Mouse (Mus musculus) intestine, embryonic 16.5 days (tissue): ENCODE data around the gene Gm281. TPM values are rescaled to one million over a fixed set of nuclear protein-coding genes. Genes with fewer than 3 reads are reported as not detected.
A peak's percentile ranks its signal among the peaks of the same experiment; 100 is the strongest.

Experiments used
- ATAC-seq: fragments of 200-750 bp; cut with Nextera tagmentation; 2 replicates; pipeline ENCODE4 v1.8.0; 2017; ENCODE audit warnings: moderate TSS enrichment, moderate library complexity
- H3K27ac ChIP-seq: fragments of 300-500 bp; sonication (generic); 2 replicates; pipeline ENCODE4 v1.5.1; 2014; ENCODE audit warnings: mild to moderate bottlenecking, low read length
- H3K27me3 ChIP-seq: fragments of 300-500 bp; sonication (generic); replicated peaks from 2 replicates; pipeline ENCODE4 v1.6.1; 2014; ENCODE audit warnings: low read length, control low read depth, mixed read lengths; ENCODE audit not compliant: control insufficient read depth, insufficient read depth
- H3K36me3 ChIP-seq: fragments of 300-500 bp; sonication (generic); 2 replicates; pipeline ENCODE4 v1.6.1; 2014; ENCODE audit warnings: low read length, control low read depth; ENCODE audit not compliant: control insufficient read depth, insufficient read depth
- H3K4me1 ChIP-seq: fragments of 300-500 bp; sonication (generic); 2 replicates; pipeline ENCODE4 v1.6.1; 2014; ENCODE audit warnings: low read length, control low read depth, mixed read lengths; ENCODE audit not compliant: control insufficient read depth, insufficient read depth
- H3K4me2 ChIP-seq: fragments of 300-500 bp; sonication (generic); 2 replicates; pipeline ENCODE4 v1.6.1; 2014; ENCODE audit warnings: low read depth, low read length, control low read depth
- H3K4me3 ChIP-seq: fragments of 300-500 bp; sonication (generic); 2 replicates; pipeline ENCODE4 v1.5.1; 2014; ENCODE audit warnings: mild to moderate bottlenecking, low read length
- H3K9ac ChIP-seq: fragments of 300-500 bp; sonication (generic); 2 replicates; pipeline ENCODE4 v1.6.1; 2014; ENCODE audit warnings: low read depth, low read length
- H3K9me3 ChIP-seq: fragments of 300-500 bp; sonication (generic); 2 replicates; pipeline ENCODE4 v1.6.1; 2016; ENCODE audit warnings: low read length, control low read depth; ENCODE audit not compliant: control insufficient read depth
- WGBS: fragments of 180-500 bp; shearing (Covaris S2); extraction: QIAGEN DNeasy Blood & Tissue Kit; methylation state at CpG from one replicate; pipeline ENCODE4 v1.1.7; 2014; 5-methylcytosine and 5-hydroxymethylcytosine counted together
- polyA plus RNA-seq: library from polyadenylated mRNA; unstranded; fragments of >200 nt; fragmentation: Nextera tagmentation; extraction: Ambion mirVana; gene quantifications from 2 replicates; pipeline ENCODE4 v1.2.1, GENCODE M21; 2015

Gene Gm281
- polyA plus RNA-seq, 1 experiment from 2014 or later, result 0.04 TPM

GRCm38 (mm10) chr14:13901611-13902067, 12.6 kb downstream of the Gm281 start:
- no peaks in the 10 kb centered on the region for H3K4me1 ChIP-seq
- no peaks in the 10 kb centered on the region for H3K36me3 ChIP-seq
- H3K9ac ChIP-seq, result peak overlapping the region; percentile 76
- H3K9me3 ChIP-seq, result no peaks in the 10 kb centered on the region
- WGBS, result under 1% methylated on average over 22 of the region's 22 CpGs
- ATAC-seq, result peak; percentile 87
- H3K27ac ChIP-seq, result peak overlapping the region; percentile 75
- peak overlapping the region; percentile 55 for H3K4me3 ChIP-seq
- H3K27me3 ChIP-seq, result no peaks in the 10 kb centered on the region
- peak overlapping the region; percentile 89 for H3K4me2 ChIP-seq

- no peak overlapping the region for H3K4me3 ChIP-seq
- H3K27me3 ChIP-seq, result no peaks in the 10 kb centered on the region
- no peak overlapping the region for H3K27ac ChIP-seq
- no peaks in the 10 kb centered on the region for H3K9me3 ChIP-seq
- H3K9ac ChIP-seq, result no peak overlapping the region
- H3K4me2 ChIP-seq, result no peak overlapping the region
- H3K4me1 ChIP-seq, result no peaks in the 10 kb centered on the region
- H3K36me3 ChIP-seq, result no peaks in the 10 kb centered on the region
- ATAC-seq, result no peak
Measured at GRCm38 (mm10) chr14:13895198-13895597, 19.1 kb downstream of the Gm281 start.

- 87% methylated on average over 3 of the region's 3 CpGs for WGBS
- H3K4me3 ChIP-seq, result no peak overlapping the region
- no peak overlapping the region for H3K4me2 ChIP-seq
- no peaks in the 10 kb centered on the region for H3K9me3 ChIP-seq
- no peaks in the 10 kb centered on the region for H3K4me1 ChIP-seq
- no peak overlapping the region for H3K27ac ChIP-seq
- H3K27me3 ChIP-seq, result no peaks in the 10 kb centered on the region
- H3K9ac ChIP-seq, result no peak overlapping the region
- ATAC-seq, result no peak
- no peaks in the 10 kb centered on the region for H3K36me3 ChIP-seq
Measured at GRCm38 (mm10) chr14:13893748-13894147, 20.5 kb downstream of the Gm281 start.

GRCm38 (mm10) chr14:13861416-13861815, 52.9 kb downstream of the Gm281 start:
- Histone ChIP-seq H3K4me2 (no peak overlapping the region), H3K36me3 (no peaks in the 10 kb centered on the region), H3K4me1 (no peaks in the 10 kb centered on the region), H3K9me3 (no peaks in the 10 kb centered on the region), H3K9ac (no peak overlapping the region), H3K27me3 (no peaks in the 10 kb centered on the region), H3K27ac (no peak overlapping the region), H3K4me3 (no peak overlapping the region)
- ATAC-seq, result no peak

GRCm38 (mm10) chr14:13812801-13813479, 101.3 kb downstream of the Gm281 start:
- WGBS, result 84% methylated on average over 3 of the region's 3 CpGs
- Histone ChIP-seq H3K36me3 (no peaks in the 10 kb centered on the region), H3K9me3 (no peaks in the 10 kb centered on the region), H3K27me3 (no peaks in the 10 kb centered on the region), H3K4me3 (no peak overlapping the region), H3K9ac (no peak overlapping the region), H3K4me2 (no peak overlapping the region), H3K4me1 (no peaks in the 10 kb centered on the region), H3K27ac (no peak overlapping the region)
- ATAC-seq, result no peak

GRCm38 (mm10) chr14:13790446-13790845, 123.8 kb downstream of the Gm281 start:
- Histone ChIP-seq H3K36me3 (no peaks in the 10 kb centered on the region), H3K9me3 (no peaks in the 10 kb centered on the region), H3K4me3 (no peak overlapping the region), H3K9ac (no peak overlapping the region), H3K27me3 (no peaks in the 10 kb centered on the region), H3K4me1 (no peaks in the 10 kb centered on the region), H3K27ac (no peak overlapping the region), H3K4me2 (no peak overlapping the region)
- 34% methylated on average over 1 of the region's 1 CpGs for WGBS
- no peak for ATAC-seq

GRCm38 (mm10) chr14:13790001-13790400, 124.3 kb downstream of the Gm281 start:
- Histone ChIP-seq H3K4me2 (no peak overlapping the region), H3K9ac (no peak overlapping the region), H3K9me3 (no peaks in the 10 kb centered on the region), H3K36me3 (no peaks in the 10 kb centered on the region), H3K27me3 (no peaks in the 10 kb centered on the region), H3K4me3 (no peak overlapping the region), H3K27ac (no peak overlapping the region), H3K4me1 (no peaks in the 10 kb centered on the region)
- 32% methylated on average over 1 of the region's 1 CpGs for WGBS
- ATAC-seq, result no peak

GRCm38 (mm10) chr14:13782970-13783369, 131.3 kb downstream of the Gm281 start:
- Histone ChIP-seq H3K27ac (no peak overlapping the region), H3K36me3 (no peaks in the 10 kb centered on the region), H3K4me2 (no peak overlapping the region), H3K27me3 (no peaks in the 10 kb centered on the region), H3K9me3 (no peaks in the 10 kb centered on the region), H3K9ac (no peak overlapping the region), H3K4me3 (no peak overlapping the region), H3K4me1 (no peaks in the 10 kb centered on the region)
- no peak for ATAC-seq
- WGBS, result 70% methylated on average over 4 of the region's 4 CpGs

GRCm38 (mm10) chr14:13778383-13778782, 135.9 kb downstream of the Gm281 start:
- H3K4me2 ChIP-seq, result no peak overlapping the region
- H3K27ac ChIP-seq, result no peak overlapping the region
- no peak overlapping the region for H3K9ac ChIP-seq
- no peaks in the 10 kb centered on the region for H3K27me3 ChIP-seq
- H3K4me1 ChIP-seq, result no peaks in the 10 kb centered on the region
- no peaks in the 10 kb centered on the region for H3K36me3 ChIP-seq
- H3K9me3 ChIP-seq, result no peaks in the 10 kb centered on the region
- ATAC-seq, result no peak
- H3K4me3 ChIP-seq, result no peak overlapping the region
- WGBS, result 72% methylated on average over 4 of the region's 6 CpGs

GRCm38 (mm10) chr14:13771163-13771562, 143.1 kb downstream of the Gm281 start:
- Histone ChIP-seq H3K9ac (no peak overlapping the region), H3K27ac (no peak overlapping the region), H3K36me3 (no peaks in the 10 kb centered on the region), H3K4me1 (no peaks in the 10 kb centered on the region), H3K27me3 (no peaks in the 10 kb centered on the region), H3K9me3 (no peaks in the 10 kb centered on the region), H3K4me2 (no peak overlapping the region), H3K4me3 (no peak overlapping the region)
- 56% methylated on average over 2 of the region's 2 CpGs for WGBS
- ATAC-seq, result no peak
